8 mouse cellular contexts compared by ENCODE assay signal in genomic region chr6:120356951-120357945, GRCm38 (mm10). TPM values are rescaled to one million over a fixed set of nuclear protein-coding genes. Genes with fewer than 3 reads are reported as not detected.
DNase-seq lines count a peak whose midpoint lies in the region; ATAC-seq and TF ChIP-seq lines count a peak whose summit lies in the region.

No protein-coding gene starts in this region.

- H3K9ac ChIP-seq in embryonic facial prominence, embryonic 13.5 days = peak overlapping the region; percentile 77
- H3K9ac ChIP-seq in limb, embryonic 12.5 days (replicated peaks) = peak overlapping the region; percentile 61
- peak overlapping the region; percentile 35; the same call in 1 of the 2 replicates for H3K9ac ChIP-seq in midbrain, embryonic 15.5 days

- under 1% methylated on average over 31 of the region's 31 CpGs for WGBS in embryonic facial prominence, embryonic 13.5 days
- under 1% methylated on average over 31 of the region's 31 CpGs for WGBS in kidney, adult 2 months
- 2% methylated on average over 31 of the region's 31 CpGs for WGBS in limb, embryonic 12.5 days
- 1% methylated on average over 31 of the region's 31 CpGs for WGBS in midbrain, embryonic 15.5 days
- WGBS in spleen, adult 2 months = 1% methylated on average over 31 of the region's 31 CpGs

- peak overlapping the region; percentile 57 for H3K4me3 ChIP-seq in embryonic facial prominence, embryonic 13.5 days
- H3K4me3 ChIP-seq in kidney, adult 2 months (ENCODE audit: insufficient read depth, low read depth, low read length) = peak overlapping the region; percentile 45
- H3K4me3 ChIP-seq in limb, embryonic 12.5 days (replicated peaks) = peak overlapping the region; percentile 58
- H3K4me3 ChIP-seq in midbrain, embryonic 15.5 days = peak overlapping the region; percentile 52
- peak overlapping the region; percentile 55 for H3K4me3 ChIP-seq in spleen, adult 2 months (ENCODE audit: extremely low read depth, insufficient read depth, insufficient read length)

- 0 out of 2 replicates have a peak, but pooled peaks have one; percentile 7 for TF ChIP-seq CTCF in kidney, adult 2 months (conservative IDR thresholded peaks at IDR 0.05; ENCODE audit: insufficient read depth, insufficient read length, low read depth, low read length)
- no peak for TF ChIP-seq CTCF in spleen, adult 2 months (IDR thresholded peaks at IDR 0.05; ENCODE audit: extremely low read depth, insufficient read depth, insufficient read length, insufficient replicate concordance)

- no peak for TF ChIP-seq POLR2A in kidney, adult 2 months (IDR thresholded peaks at IDR 0.05; ENCODE audit: low read depth, low read length)
- TF ChIP-seq POLR2A in spleen, adult 2 months (IDR thresholded peaks at IDR 0.05; ENCODE audit: low read depth, low read length) = no peak

- H3K4me1 ChIP-seq in embryonic facial prominence, embryonic 13.5 days = peaks cover 8% of the 10 kb centered on the region
- no peaks in the 10 kb centered on the region; the same call in 1 of the 2 replicates for H3K4me1 ChIP-seq in kidney, adult 2 months (ENCODE audit: control insufficient read depth, insufficient read depth, low read length)
- H3K4me1 ChIP-seq in limb, embryonic 12.5 days (replicated peaks) = peaks cover 8% of the 10 kb centered on the region
- H3K4me1 ChIP-seq in midbrain, embryonic 15.5 days = peaks cover 7% of the 10 kb centered on the region
- no peaks in the 10 kb centered on the region for H3K4me1 ChIP-seq in spleen, adult 2 months (ENCODE audit: control insufficient read depth, insufficient read depth, insufficient read length)

- no peaks in the 10 kb centered on the region for H3K9me3 ChIP-seq in embryonic facial prominence, embryonic 13.5 days
- H3K9me3 ChIP-seq in limb, embryonic 12.5 days = no peaks in the 10 kb centered on the region
- H3K9me3 ChIP-seq in midbrain, embryonic 15.5 days = no peaks in the 10 kb centered on the region

- H3K36me3 ChIP-seq in embryonic facial prominence, embryonic 13.5 days = peaks cover 7% of the 10 kb centered on the region
- H3K36me3 ChIP-seq in kidney, adult 2 months (ENCODE audit: control insufficient read depth, insufficient read depth, low read length) = no peaks in the 10 kb centered on the region
- H3K36me3 ChIP-seq in limb, embryonic 12.5 days = peaks cover 16% of the 10 kb centered on the region
- no peaks in the 10 kb centered on the region; the same call in 1 of the 2 replicates for H3K36me3 ChIP-seq in midbrain, embryonic 15.5 days (replicated peaks)
- no peaks in the 10 kb centered on the region for H3K36me3 ChIP-seq in spleen, adult 2 months (ENCODE audit: control insufficient read depth, insufficient read depth, low read length)

- ATAC-seq in embryonic facial prominence, embryonic 13.5 days (ENCODE audit: insufficient number of reproducible peaks, insufficient read depth, low FRiP score, low TSS enrichment, low read depth) = peak; percentile 96
- ATAC-seq in limb, embryonic 12.5 days (ENCODE audit: insufficient number of reproducible peaks, insufficient read depth, low FRiP score, low TSS enrichment, low read depth) = peak; percentile 98
- ATAC-seq in midbrain, embryonic 15.5 days (replicated peaks) = peak; percentile 98

- peak; percentile 77 for DNase-seq in 3134 (ENCODE audit: extremely low read depth, insufficient read length, low spot score)
- DNase-seq in adrenal gland, postnatal 36 days = peak; percentile 85 to 86
- peak; percentile 89 to 93 for DNase-seq in heart, adult 18-20 months
- DNase-seq in kidney, adult 2 months = peak; percentile 94
- DNase-seq in spleen, adult 2 months (ENCODE audit: low read depth in 1 of 2, low spot score in 2 of 2) = peak; percentile 81 to 82

- H3K4me2 ChIP-seq in embryonic facial prominence, embryonic 13.5 days = peak overlapping the region; percentile 76
- peak overlapping the region; percentile 74 for H3K4me2 ChIP-seq in limb, embryonic 12.5 days
- H3K4me2 ChIP-seq in midbrain, embryonic 15.5 days = peak overlapping the region; percentile 87

- peak overlapping the region; percentile 85 for H3K27ac ChIP-seq in embryonic facial prominence, embryonic 13.5 days
- 0 out of 2 replicates have a peak overlapping the region, but pooled peaks have one; percentile 5 for H3K27ac ChIP-seq in kidney, adult 2 months (ENCODE audit: insufficient read depth, low read depth, low read length)
- peak overlapping the region; percentile 83 for H3K27ac ChIP-seq in limb, embryonic 12.5 days
- peak overlapping the region; percentile 48 for H3K27ac ChIP-seq in midbrain, embryonic 15.5 days
- peak overlapping the region; percentile 28 for H3K27ac ChIP-seq in spleen, adult 2 months (ENCODE audit: insufficient read depth, low read length)

- H3K27me3 ChIP-seq in embryonic facial prominence, embryonic 13.5 days = no peaks in the 10 kb centered on the region
- no peaks in the 10 kb centered on the region for H3K27me3 ChIP-seq in kidney, adult 2 months (replicated peaks; ENCODE audit: control insufficient read depth, insufficient read depth, low read length)
- H3K27me3 ChIP-seq in limb, embryonic 12.5 days = no peaks in the 10 kb centered on the region
- H3K27me3 ChIP-seq in midbrain, embryonic 15.5 days (replicated peaks) = no peaks in the 10 kb centered on the region
- H3K27me3 ChIP-seq in spleen, adult 2 months (ENCODE audit: control insufficient read depth, insufficient read depth, low read length) = no peaks in the 10 kb centered on the region

RNA-seq across cellular contexts. Expression of gene Kdm5a, which starts 6.7 kb away (rescaled TPM):
- 10 to 100 TPM; 41.4 to 55.7 TPM for total RNA-seq in adrenal gland, postnatal 36 days (2021)
- 57.8 and 60.0 TPM in 2 replicates for polyA plus RNA-seq in embryonic facial prominence, embryonic 13.5 days (2015; fragmentation: Nextera tagmentation; extraction: Ambion mirVana)
- total RNA-seq in heart, adult 18-20 months (2021) = 10 to 100 TPM; 28.7 to 29.9 TPM
- polyA plus RNA-seq in kidney, adult 2 months (2012; rRNA removed) = 3.5 and 4.3 TPM in 2 replicates
- 52.5 and 56.5 TPM in 2 replicates for polyA plus RNA-seq in limb, embryonic 12.5 days (2016; fragmentation: Nextera tagmentation; extraction: Ambion mirVana)
- 37.2 and 38.9 TPM in 2 replicates for polyA plus RNA-seq in midbrain, embryonic 15.5 days (2015; fragmentation: Nextera tagmentation; extraction: Ambion mirVana)
- polyA plus RNA-seq in spleen, adult 2 months (2012; rRNA removed) = 3.6 and 4.2 TPM in 2 replicates

RNA-seq across cellular contexts. Expression of gene Ccdc77, which starts 6.9 kb away (rescaled TPM):
- 1 to 10 TPM; 5.6 to 6.7 TPM for total RNA-seq in adrenal gland, postnatal 36 days (2021)
- 22.5 and 29.1 TPM in 2 replicates for polyA plus RNA-seq in embryonic facial prominence, embryonic 13.5 days (2015; fragmentation: Nextera tagmentation; extraction: Ambion mirVana)
- total RNA-seq in heart, adult 18-20 months (2021) = 1 to 10 TPM; 3.9 to 5.0 TPM
- polyA plus RNA-seq in kidney, adult 2 months (2012; rRNA removed) = 2.3 and 3.1 TPM in 2 replicates
- 27.6 and 30.6 TPM in 2 replicates for polyA plus RNA-seq in limb, embryonic 12.5 days (2016; fragmentation: Nextera tagmentation; extraction: Ambion mirVana)
- 10.1 and 11.0 TPM in 2 replicates for polyA plus RNA-seq in midbrain, embryonic 15.5 days (2015; fragmentation: Nextera tagmentation; extraction: Ambion mirVana)
- polyA plus RNA-seq in spleen, adult 2 months (2012; rRNA removed) = 2.2 and 3.2 TPM in 2 replicates

Comparison
In these comparisons a context has a peak if more than half of its experiments do, and no peak if none do; other contexts are left out.
1. Peak in every context shown above with its lines: DNase-seq, ATAC-seq, H3K4me3 ChIP-seq and H3K27ac ChIP-seq.
2. H3K27ac ChIP-seq: peak in every context shown above with its lines; median percentile 85 in embryonic facial prominence, embryonic 13.5 days; 83 in limb, embryonic 12.5 days; 48 in midbrain, embryonic 15.5 days; 28 in spleen, adult 2 months; 5 in kidney, adult 2 months.